Mouse (Mus musculus) left cerebral cortex, postnatal 36 days (tissue): ENCODE data around the gene Hs3st6. TPM values are rescaled to one million over a fixed set of nuclear protein-coding genes. Genes with fewer than 3 reads are reported as not detected.
"Not testable (repeated sequence)": the region's sequence is repeated elsewhere in the genome, so short reads cannot be mapped to it uniquely, and the experiment has no call there.

Experiments used
- DNase-seq, 2 experiments: peaks; one replicate each; pipeline ENCODE4 v3.0.0; 2021 to 2022; ENCODE audit warnings: low spot score in 2 of 2, mixed read lengths in 1 of 2
- intact Hi-C: fragments of 180-260 bp; cut with DNase I; formaldehyde crosslinking; loops from one replicate; pipeline ENCODE4 v1.15.1; 2025
- total RNA-seq, 2 experiments: library from RNA; stranded (reverse); gene quantifications; 2 replicates each; pipeline ENCODE4 v1.2.3; 2021

Hs3st6 gene
- under 1 TPM; 0.36 to 0.44 TPM for total RNA-seq

DNA sequence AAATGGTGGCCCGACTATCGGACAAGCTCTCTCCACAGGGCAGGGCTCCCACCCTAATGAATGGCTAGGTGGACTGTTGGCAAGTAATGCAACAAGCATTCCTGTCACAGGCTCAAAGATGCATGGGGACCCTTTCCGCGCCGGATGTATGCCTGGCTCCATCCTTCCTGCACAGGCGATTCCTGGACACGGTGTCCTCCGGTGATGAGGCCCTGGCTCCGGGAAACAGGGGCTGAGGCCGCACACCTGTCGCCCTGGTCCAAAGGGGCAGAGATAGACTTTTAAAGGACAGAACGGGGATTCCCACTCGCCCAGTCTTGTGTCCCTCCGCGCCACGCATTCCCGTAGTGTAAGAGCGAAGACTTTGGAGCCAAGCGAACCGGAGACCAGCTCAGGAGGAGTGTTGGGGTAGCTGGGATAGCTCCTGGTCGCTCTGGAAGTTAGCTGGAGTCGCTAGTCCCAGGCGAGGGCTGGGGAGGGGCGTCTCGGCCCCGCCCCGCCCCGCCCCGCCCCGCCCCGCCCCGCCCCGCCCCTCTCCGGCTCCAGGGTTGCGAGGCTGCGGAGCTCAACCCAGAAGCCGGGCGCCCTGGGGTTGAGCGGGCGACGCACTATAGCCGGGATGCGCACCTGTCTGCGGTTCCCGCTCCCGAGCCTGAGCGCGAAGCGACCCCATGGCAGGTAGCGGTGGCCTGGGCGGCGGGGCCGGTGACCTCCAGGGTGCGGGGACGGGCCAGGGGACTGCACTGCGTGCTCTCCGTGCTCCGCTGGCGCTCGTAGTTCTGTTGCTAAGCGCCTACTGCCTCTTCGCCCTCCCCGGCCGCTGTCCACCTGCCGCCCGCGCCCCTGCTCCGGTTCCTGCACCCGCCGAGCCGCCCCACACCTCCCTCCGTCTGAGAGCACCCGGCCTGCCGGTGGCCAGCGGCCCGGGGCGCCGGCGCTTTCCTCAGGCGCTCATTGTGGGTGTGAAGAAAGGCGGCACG is at the start of gene Hs3st6:
Gene Hs3st6, plus strand, starts transcription at position 574 of the 980 bp plus-strand sequence.
- intact Hi-C loops, result no loop called here
- no peak for DNase-seq

DNA sequence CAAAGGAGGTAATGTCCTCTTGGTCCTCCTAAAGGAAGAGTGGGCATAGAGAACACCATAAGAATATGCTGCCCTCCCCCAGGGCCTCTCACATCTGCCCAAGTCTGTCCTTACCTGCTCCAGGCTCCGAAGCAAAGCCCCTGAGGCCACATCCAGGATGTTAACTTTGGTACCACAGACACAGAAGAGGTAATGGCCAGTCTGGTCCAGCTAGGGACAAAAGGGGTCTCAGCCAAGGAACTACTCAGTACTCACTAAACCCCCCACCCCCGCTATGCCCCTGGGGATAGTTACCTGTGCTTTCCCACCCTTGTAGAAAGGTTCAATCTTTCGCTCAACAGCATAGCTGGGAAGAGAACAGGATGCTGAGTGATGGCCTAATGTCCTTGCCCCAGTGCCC is 47.0 kb upstream of the Hs3st6 start:
- no peak for DNase-seq
- intact Hi-C loops, result no loop called here

DNA sequence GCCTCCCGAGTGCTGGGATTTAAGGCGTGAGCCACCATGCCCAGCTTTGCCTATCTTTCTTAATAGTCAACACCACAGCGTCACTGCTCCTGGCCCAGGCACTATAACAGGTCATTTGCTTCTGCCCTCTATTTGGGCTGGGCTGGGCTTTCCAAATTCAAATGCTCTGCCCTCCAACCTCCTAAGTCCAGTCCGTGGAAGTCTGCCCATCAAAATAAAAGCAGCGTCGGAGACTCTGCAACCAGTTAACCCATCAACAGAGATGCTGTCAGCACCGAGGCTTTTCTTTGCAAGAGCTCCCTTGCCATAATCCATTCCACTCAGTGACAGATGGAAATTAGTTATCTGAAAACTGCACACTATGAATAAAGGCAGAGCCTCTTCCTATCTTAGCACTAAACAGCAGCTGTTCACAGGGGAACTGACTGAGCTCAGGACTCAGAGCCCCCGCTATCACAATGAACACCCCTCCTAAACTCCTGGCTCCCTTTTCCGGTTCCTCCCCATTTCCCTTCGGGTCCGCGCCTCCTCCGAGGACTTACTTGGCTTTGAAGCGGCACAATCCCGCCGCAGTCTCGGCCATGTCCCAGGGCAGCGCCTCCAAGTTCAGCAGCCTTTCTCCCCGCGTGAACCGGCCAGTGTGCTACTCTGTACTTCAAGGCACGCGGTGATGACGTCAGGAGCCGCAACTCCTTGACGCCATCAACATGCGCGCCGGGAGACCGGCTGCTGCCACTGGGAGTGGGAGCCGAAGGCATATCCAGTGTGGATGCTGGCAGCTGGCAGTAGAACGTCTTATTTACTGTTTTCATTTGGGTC is 45.6 kb upstream of the Hs3st6 start, which contains the start of gene Tbl3:
Gene Tbl3, minus strand, starts transcription at position 679 of the 819 bp plus-strand sequence.
- intact Hi-C loops, result no loop called here
- DNase-seq, result peak; percentile 94 to 95

DNA sequence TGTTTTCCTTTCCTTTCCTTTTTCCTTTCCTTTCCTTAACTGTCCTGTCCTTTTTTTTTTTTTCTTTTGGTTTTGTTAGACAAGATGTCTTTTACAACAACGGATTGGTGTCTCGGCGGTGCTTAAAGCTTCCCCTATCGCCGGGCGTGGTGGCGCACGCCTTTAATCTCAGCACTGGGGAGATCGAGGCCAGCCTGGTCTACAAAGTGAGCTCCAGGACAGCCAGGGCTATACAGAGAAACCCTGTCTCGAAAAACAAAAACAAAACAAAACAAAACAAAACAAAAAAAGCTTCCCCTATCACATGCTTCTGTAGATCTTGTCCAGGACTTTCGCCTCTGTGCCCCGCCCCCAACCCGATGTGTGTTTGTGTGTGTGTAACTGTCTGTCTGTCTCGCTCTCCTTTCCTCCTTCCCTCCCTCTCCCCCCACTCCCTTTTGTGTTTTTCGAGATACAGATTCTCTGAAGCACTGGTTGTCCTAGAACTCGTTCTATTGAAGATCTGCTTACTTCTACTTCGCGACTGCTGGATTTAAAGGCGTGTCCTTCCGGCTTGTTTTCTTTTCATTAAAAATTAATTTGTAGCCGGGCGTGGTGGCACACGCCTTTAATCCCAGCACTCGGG is 44.9 kb upstream of the Hs3st6 start:
- intact Hi-C loops, result no loop called here
- DNase-seq, result no peak

DNA sequence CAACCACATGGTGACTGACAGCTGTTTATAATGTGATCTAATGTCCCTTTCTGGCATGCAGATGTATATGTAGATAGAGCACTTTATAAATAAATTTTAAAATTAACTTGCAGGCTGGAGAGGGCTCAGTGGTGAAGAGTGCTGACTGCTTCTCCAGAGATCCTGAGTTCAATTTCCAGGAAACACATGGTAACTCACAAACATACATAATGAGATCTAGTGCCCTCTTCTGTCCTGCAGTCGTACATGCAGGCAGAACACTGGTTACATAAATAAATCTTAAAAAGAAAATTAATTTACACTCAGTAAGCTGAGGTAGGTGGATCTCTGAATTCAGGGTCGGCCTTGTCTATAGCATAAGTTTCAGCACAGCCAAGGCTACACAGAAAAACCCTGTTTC is 44.1 kb upstream of the Hs3st6 start:
- DNase-seq, result no peak
- intact Hi-C loops, result no loop called here

DNA sequence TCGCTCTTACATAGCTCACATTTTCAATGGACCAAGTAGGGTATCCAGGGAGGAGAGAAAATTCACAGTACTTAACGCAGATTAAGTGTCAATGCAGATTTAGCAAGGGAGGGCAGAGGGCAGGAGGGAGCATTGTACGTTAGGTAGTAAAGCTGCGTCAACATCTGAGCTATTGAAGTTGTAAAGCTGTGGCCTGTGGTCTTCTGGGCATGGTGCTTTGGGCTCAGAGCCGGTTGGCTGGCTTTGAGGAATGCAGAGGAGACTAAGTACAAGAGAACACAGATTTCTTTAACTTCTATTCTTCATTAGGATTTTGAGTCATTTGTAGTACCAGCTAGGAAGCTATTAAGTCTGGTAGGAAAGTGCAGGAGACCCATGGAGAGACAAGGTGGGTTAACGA is 37.2 kb upstream of the Hs3st6 start:
- DNase-seq, result no peak
- intact Hi-C loops, result no loop called here

DNA sequence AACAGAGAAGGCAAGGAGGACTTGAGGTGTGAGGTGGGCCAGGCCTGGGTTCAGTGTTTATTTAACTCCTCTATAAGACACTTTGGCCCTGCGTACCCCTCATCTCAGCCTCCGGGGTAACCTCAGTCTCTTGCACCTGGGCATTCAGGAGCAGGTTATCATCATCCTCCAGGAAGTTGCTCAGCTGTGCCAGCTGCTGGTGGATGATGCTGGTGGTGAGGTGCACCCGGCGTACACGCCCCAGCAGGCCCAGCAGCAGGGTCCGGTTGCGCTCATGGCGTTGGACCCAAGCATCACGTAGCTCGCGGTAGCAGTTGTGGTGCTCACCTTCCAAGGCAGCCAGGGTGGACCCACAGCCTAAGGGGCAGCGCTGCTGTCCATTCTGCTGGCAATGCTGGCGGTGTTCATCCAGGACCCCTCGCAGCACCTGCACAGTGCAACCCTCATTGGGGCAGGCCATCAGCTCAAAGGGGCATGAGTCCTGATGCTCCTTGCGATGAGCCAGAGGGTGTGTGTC is 36.6 kb upstream of the Hs3st6 start:
- DNase-seq, result no peak
- intact Hi-C loops, result no loop called here

DNA sequence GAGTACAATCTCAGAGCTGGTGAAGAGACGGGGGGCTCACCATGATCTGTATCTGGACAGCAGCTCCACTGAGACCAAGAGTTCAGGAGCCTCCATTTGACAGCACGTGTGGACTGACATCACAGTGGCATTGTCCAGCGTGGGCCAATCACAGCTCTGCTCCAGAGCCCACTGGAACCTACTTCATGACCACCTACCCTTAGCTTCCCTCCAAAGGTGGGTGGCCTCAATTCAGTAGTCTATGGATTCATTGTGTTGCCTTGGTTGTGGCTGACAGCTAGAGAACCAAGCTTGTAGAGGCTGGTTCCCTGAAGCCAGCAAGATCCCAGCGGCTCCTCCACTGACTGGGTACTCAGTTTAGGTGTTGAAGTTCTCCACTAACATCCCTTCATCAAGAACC is 34.8 kb upstream of the Hs3st6 start, which contains the start of the genes Rnf151 and Rps2:
Gene Rnf151, minus strand, starts transcription at position 121 of the 400 bp plus-strand sequence.
Gene Rps2, plus strand, starts transcription at position 174 of the 400 bp plus-strand sequence.
- intact Hi-C loops, result no loop called here
- DNase-seq, result no peak

DNA sequence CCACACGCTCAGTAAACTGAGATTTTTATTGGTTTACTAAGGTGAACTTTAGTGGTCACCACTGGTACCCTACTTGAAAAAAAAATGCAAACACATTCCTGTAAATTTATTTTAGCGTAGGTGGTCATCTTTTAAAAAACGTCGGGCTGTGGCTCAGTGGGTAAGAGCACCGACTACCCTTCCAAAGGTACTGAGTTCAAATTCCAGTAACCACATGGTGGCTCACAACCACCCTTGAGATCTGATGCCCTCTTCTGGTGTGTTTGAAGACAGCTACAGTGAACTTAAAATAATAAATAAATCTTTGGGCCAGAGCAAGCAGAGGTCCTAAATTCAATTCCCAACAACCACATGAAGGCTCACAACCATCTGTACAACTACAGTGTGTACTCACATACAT is 33.9 kb upstream of the Hs3st6 start:
- DNase-seq, intact Hi-C loops: not testable (repeated sequence)

DNA sequence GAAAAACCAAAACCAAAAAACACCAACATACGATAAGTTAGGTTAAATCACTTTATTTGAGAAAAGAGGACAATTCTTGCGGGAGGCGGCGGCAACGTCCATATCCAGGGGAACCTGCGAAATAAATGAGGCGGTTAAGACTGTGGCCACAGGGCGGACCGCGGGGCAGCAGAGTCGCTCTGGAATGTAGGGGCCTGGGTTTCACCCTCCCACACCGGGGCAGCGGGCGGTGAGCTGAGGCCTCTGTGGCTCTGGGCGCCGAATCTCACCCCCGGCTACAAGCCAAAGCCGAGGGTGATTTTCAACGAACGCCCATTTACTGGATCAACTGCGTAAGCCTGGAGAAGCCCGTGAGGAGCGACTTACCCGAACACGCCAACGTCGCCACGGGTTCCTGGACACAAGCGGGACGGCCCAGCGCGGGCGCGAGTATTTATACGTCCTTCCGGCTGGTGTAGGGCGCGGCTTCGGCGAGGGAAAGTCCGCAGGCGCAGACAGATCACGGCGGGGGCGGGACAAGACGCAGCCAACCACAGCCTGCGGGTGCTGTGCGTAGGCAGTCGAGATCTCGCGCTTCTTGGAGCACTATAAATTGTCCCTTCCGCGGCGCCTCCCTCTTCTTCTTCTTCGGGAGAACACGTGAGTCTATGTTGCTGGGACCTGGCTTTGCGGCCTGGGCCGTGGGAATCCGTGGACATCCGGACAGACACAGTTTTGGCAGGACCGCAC is 33.1 kb upstream of the Hs3st6 start:
- intact Hi-C loops, result no loop called here
- DNase-seq, result peak; percentile 98 to 99

DNA sequence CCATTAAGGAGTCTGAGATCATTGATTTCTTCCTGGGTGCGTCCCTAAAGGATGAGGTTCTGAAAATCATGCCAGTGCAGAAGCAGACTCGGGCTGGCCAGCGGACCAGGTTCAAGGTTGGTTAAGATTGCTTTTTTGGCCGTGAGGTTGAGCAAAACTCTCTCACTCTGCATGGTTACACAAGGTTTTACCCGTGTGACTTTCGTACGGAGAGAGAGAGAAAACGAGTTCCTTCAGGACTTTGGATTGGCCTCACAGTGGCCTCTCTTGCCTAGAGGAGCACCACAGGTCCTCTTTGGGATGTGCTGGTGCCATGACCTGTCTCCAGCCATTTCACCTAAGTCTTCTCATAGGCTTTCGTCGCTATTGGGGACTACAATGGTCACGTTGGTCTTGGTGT is 32.2 kb upstream of the Hs3st6 start:
- intact Hi-C loops, DNase-seq: not testable (repeated sequence)

DNA sequence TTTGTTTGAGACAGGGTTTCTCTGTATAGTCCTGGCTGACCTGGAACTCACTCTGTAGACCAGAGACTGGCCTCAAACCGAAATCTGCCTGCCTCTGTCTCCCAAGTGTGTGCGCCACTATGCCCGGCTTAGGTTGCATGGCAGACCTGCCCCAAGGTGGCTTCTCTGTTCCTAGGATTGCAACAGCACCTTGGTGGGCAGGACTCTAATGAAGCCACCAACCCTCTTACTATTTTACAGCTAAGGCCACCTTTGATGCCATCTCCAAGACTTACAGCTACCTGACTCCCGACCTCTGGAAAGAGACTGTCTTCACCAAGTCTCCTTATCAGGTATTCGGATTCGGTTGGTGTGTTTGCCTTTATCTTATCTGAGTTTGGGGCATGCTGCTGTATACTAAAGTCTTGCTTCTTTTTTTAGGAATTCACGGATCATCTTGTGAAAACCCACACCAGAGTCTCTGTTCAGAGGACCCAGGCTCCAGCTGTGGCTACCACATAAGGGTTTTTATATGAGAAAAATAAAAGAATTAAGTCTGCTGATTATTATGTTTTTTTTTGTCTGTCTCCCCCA is 31.3 kb upstream of the Hs3st6 start:
- intact Hi-C loops, DNase-seq: not testable (repeated sequence)

DNA sequence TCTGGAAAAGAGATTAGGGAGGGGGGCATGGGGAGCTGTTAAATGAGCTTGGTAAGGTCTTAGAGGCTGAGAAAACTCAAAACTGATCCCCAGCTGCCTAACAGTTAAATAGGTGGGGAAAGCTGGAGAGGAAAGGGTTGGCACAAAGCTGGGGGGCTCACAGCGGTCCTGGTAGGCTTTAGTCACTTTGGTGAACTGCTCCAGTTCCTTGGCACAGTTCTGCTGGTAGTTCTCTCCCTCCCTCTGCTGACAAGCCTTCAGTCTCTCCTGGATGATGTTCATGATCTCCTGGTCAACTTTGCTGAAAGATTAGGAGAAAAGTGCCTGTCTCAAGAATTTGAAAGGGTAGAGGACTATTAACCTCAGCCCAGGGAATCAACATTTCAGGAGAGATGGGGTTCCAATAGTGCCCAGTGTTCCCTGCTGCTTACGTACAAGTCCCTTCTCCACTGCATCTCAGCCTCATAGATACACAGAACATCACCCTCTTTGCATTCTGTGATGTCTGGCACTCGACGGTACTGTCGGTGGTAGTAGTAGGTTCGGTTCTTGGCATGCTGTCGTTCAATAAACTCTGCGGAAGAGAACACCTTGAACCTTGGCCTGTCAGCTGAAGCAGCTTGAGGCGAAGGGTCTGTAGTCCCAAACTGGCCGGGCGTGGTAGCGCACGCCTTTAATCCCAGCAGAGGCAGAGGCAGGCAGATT is 30.4 kb upstream of the Hs3st6 start:
- no peak for DNase-seq
- intact Hi-C loops, result no loop called here

DNA sequence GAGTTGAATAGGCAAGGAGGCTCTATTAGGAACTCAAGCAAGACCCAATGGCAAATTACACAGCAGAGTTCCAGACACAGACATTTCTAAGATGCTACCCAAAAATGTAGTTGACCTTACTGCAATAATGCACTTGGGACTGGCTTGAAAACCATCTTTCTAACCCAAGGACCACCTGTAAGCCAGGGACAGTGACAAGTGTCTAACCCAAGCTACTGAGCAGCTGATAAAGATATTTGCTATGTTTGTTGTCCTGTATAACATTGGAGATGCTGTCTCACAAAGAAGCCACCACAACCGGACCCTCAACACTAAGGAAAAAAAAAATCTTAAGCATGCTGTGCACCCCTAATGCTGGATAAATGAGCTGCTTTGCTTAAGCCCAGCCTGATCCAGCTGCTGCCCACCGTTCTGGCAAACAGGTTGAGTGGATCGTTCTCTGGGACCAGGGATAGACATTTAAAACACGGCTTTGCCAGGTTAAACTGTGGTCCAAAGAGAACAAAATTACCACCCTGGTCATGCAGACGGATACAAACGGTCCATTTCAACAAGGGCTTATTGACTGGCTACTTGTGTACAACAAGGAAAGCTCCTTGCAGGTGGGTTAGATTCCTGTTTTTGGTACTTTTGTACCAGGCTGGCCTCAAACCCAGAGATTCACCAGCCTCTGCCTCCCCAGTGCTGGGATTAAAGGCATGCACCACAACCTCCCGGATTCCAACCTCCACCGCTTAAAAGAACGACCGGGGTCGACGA is 29.5 kb upstream of the Hs3st6 start:
- no peak for DNase-seq
- intact Hi-C loops, result no loop called here

DNA sequence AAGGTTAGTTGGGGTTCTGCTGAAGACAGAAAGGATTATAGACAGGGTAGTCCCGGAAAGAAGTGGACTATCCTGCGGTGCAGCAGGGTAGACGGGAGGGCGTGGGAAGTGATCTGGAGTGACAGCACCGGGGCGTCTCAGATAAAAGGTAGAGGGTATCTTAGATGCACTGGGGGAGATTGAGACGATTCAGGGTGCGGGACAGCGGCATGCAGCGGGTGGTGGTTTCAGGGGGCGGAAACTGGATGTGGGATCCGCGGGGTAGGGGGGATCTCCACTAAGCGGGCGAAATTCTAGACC is 29.0 kb upstream of the Hs3st6 start:
- DNase-seq, result no peak
- intact Hi-C loops, result no loop called here

DNA sequence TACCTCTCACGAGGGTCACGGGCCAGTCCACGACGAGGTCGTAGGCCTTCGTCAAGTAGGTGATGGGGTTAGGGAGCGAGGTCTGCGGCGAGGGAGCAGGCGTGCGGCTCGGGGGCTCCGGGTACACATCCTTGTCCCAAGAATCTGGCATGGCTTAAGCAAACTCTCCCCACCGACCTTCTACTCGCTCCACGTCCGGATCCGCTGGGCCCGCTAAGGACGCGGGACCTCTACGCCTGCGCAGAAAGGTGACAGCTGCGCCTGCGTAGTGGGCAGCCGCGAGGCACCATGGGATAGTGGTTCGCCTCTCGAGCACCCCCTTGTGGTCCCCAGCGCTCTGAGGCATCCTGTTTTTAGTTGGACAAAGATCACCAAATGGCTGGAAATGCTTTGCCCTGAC is 28.6 kb upstream of the Hs3st6 start, which contains the start of gene Ndufb10:
Gene Ndufb10, minus strand, starts transcription at position 295 of the 400 bp plus-strand sequence.
- intact Hi-C loops, result no loop called here
- peak; percentile 94 to 95 for DNase-seq

DNA sequence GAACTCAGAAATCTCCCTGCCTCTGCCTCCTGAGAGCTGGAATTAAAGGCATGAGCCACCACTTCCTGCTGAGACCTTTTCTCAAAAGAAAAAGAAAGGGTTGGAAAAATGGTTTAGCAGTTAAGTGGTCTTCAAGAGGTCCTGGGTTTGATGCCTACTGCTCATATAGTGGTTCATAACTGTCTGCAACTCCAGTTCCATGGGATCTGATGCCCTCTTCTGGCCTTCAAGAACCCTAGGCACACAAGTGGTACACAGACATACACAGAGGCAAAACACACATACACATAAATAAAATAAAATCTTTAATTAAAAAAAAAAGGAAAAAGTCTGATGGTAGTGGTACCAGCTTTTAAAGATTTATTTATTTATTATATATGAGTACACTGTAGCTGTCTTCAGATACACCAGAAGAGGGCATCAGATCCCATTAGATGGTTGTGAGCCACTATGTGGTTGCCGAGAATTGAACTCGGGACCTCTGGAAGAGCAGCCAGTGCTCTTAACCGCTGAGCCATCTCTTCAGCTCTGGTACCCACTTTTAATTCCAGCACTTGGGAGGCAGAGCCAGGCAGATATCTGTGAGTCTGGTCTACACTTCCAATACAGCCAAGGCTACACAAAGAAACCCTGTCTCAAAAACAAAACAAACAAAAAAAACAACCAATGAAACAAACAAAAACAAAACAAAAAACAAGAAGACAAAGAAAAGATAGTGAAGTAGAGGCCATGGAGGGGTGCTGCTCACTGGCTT is 27.0 kb upstream of the Hs3st6 start:
- no peak for DNase-seq
- intact Hi-C loops, result no loop called here
